Mouse (Mus musculus): Measurements from ENCODE around the gene Mindy4. TPM values are rescaled to one million over a fixed set of nuclear protein-coding genes. Genes with fewer than 3 reads are reported as not detected.
"Not testable (repeated sequence)": the region's sequence is repeated elsewhere in the genome, so short reads cannot be mapped to it uniquely, and the experiment has no call there.

Gene Mindy4
- total and polyA plus RNA-seq, 3 experiments = 0.23 to 1.6 TPM; not detected in 1

- no peak for TF ChIP-seq UBTF (IDR thresholded peaks at IDR 0.05; ENCODE audit: borderline replicate concordance, insufficient read depth, low read depth, low read length)
- TF ChIP-seq MAZ (IDR thresholded peaks at IDR 0.05; ENCODE audit: low read depth, low read length) = no peak
- no peak for TF ChIP-seq NELFE (IDR thresholded peaks at IDR 0.05; ENCODE audit: low read depth, low read length)
- TF ChIP-seq MEF2A (IDR thresholded peaks at IDR 0.05; ENCODE audit: extremely low read depth, insufficient replicate concordance, low read depth, low read length, poor library complexity, severe bottlenecking) = no peak
- TF ChIP-seq TCF12 (IDR thresholded peaks at IDR 0.05; ENCODE audit: low read depth, low read length) = no peak
Observed at GRCm38 (mm10) chr6:55177060-55177732, 26.0 kb upstream of the Mindy4 start (continued).

GRCm38 (mm10) chr6:55179560-55179959 is 23.6 kb upstream of the Mindy4 start:
- Histone ChIP-seq H3K79me2 (ENCODE audit: control insufficient read depth, insufficient read depth, low read length, poor library complexity) (no peaks in the 10 kb centered on the region), H3K4me3 (ENCODE audit: control insufficient read depth in 1 of 2, insufficient read depth in 1 of 2, low read depth in 2 of 2, low read length in 2 of 2) (no peak overlapping the region), H3K27me3 (ENCODE audit: control insufficient read depth in 1 of 2, insufficient read depth in 2 of 2, low read length in 2 of 2) (no peaks in the 10 kb centered on the region), H3K36me3 (ENCODE audit: control insufficient read depth in 1 of 2, insufficient read depth in 2 of 2, low read length in 2 of 2) (peaks cover 0 to 2% of the 10 kb centered on the region in 2 experiments; a peak in 1 of 4 replicates), H3K9ac (ENCODE audit: control insufficient read depth, low read depth, low read length, poor library complexity, severe bottlenecking) (no peak overlapping the region), H3K4me1 (ENCODE audit: control insufficient read depth in 1 of 2, insufficient read depth in 2 of 2, low read length in 2 of 2) (peaks cover 3 to 6% of the 10 kb centered on the region in 2 experiments), H3K27ac (ENCODE audit: control insufficient read depth, low read depth, low read length) (no peak overlapping the region), H3K9me3 (replicated peaks; ENCODE audit: insufficient read depth, low read length) (no peaks in the 10 kb centered on the region)
- TF ChIP-seq E2F4 (IDR thresholded peaks at IDR 0.05; ENCODE audit: borderline replicate concordance, low read depth, low read length) (no peak), POLR2AphosphoS5 (IDR thresholded peaks at IDR 0.05; ENCODE audit: borderline replicate concordance, low read depth, low read length) (no peak), ELF1 (IDR thresholded peaks at IDR 0.05; ENCODE audit: low read depth, low read length) (no peak), ETS1 (IDR thresholded peaks at IDR 0.05; ENCODE audit: low read depth, low read length) (no peak), GATA1 (IDR thresholded peaks at IDR 0.05; ENCODE audit: low read depth, low read length) (no peak), ZNF384 (IDR thresholded peaks at IDR 0.05; ENCODE audit: low read depth, low read length) (no peak), EP300 (IDR thresholded peaks at IDR 0.05; ENCODE audit: low read depth in 1 of 2, low read length in 2 of 2) (no peak)
- no peak for DNase-seq (ENCODE audit: low read depth, low spot score)

GRCm38 (mm10) chr6:55182655-55183430 is 20.3 kb upstream of the Mindy4 start:
- Histone ChIP-seq H3K27ac (ENCODE audit: control insufficient read depth, low read depth, low read length) (no peak overlapping the region), H3K4me3 (ENCODE audit: control insufficient read depth in 1 of 2, insufficient read depth in 1 of 2, low read depth in 2 of 2, low read length in 2 of 2) (no peak overlapping the region), H3K36me3 (ENCODE audit: control insufficient read depth in 1 of 2, insufficient read depth in 2 of 2, low read length in 2 of 2) (no peaks in the 10 kb centered on the region), H3K9ac (ENCODE audit: control insufficient read depth, low read depth, low read length, poor library complexity, severe bottlenecking) (no peak overlapping the region), H3K79me2 (ENCODE audit: control insufficient read depth, insufficient read depth, low read length, poor library complexity) (no peaks in the 10 kb centered on the region), H3K9me3 (replicated peaks; ENCODE audit: insufficient read depth, low read length) (no peaks in the 10 kb centered on the region), H3K4me1 (ENCODE audit: control insufficient read depth in 1 of 2, insufficient read depth in 2 of 2, low read length in 2 of 2) (no peaks in the 10 kb centered on the region), H3K27me3 (ENCODE audit: control insufficient read depth in 1 of 2, insufficient read depth in 2 of 2, low read length in 2 of 2) (no peaks in the 10 kb centered on the region)
- TF ChIP-seq CTCF (IDR thresholded peaks at IDR 0.05 in 2 of 3, conservative IDR thresholded peaks at IDR 0.05 in 1 of 3; ENCODE audit: control insufficient read depth in 1 of 3, insufficient read depth in 1 of 3, low read depth in 2 of 3, low read length in 3 of 3, poor library complexity in 1 of 3, severe bottlenecking in 1 of 3) (no peak), RCOR1 (IDR thresholded peaks at IDR 0.05; ENCODE audit: low read depth, low read length) (no peak), SMC3 (IDR thresholded peaks at IDR 0.05; ENCODE audit: low read depth, low read length) (no peak)
- no peak for DNase-seq (ENCODE audit: low read depth, low spot score)

GRCm38 (mm10) chr6:55187827-55188226 is 15.4 kb upstream of the Mindy4 start:
- not testable (repeated sequence) for DNase-seq (ENCODE audit: low read depth, low spot score); H3K27me3 ChIP-seq (ENCODE audit: control insufficient read depth in 1 of 2, insufficient read depth in 2 of 2, low read length in 2 of 2); H3K9me3 ChIP-seq (replicated peaks; ENCODE audit: insufficient read depth, low read length); H3K4me3 ChIP-seq (ENCODE audit: control insufficient read depth in 1 of 2, insufficient read depth in 1 of 2, low read depth in 2 of 2, low read length in 2 of 2); H3K9ac ChIP-seq (ENCODE audit: control insufficient read depth, low read depth, low read length, poor library complexity, severe bottlenecking); H3K36me3 ChIP-seq (ENCODE audit: control insufficient read depth in 1 of 2, insufficient read depth in 2 of 2, low read length in 2 of 2); H3K4me1 ChIP-seq (ENCODE audit: control insufficient read depth in 1 of 2, insufficient read depth in 2 of 2, low read length in 2 of 2); H3K79me2 ChIP-seq (ENCODE audit: control insufficient read depth, insufficient read depth, low read length, poor library complexity); H3K27ac ChIP-seq (ENCODE audit: control insufficient read depth, low read depth, low read length)

Data from MEL (cell line).